Mouse (Mus musculus): ENCODE measurements at regions not wholly inside any gene's neighbourhood (a gene's known extent, or its start where the extent isn't known, plus 50 kb on each side); places are given as distances from the start of the nearest gene placed in this dataset.

GRCm38 (mm10) chr5:100309807-100310165 is 106.2 kb downstream of the Sec31a start:
- Histone ChIP-seq H3K27me3 (ENCODE audit: control insufficient read depth, insufficient read depth, low read depth, low read length) (no peaks in the 10 kb centered on the region), H3K4me1 (ENCODE audit: control insufficient read depth, low read depth, low read length) (no peaks in the 10 kb centered on the region), H3K9ac (ENCODE audit: low read depth, low read length) (no peak overlapping the region), H3K4me3 (ENCODE audit: low read depth, low read length) (no peak overlapping the region), H3K36me3 (ENCODE audit: control insufficient read depth, insufficient read depth) (no peaks in the 10 kb centered on the region), H3K9me3 (replicated peaks; ENCODE audit: control insufficient read depth, low read length) (no peaks in the 10 kb centered on the region), H3K4me2 (ENCODE audit: low read depth, low read length) (no peak overlapping the region), H3K27ac (ENCODE audit: low read length) (no peak overlapping the region)
- WGBS (ENCODE audit: insufficient replicate concordance), result 65% methylated on average over 2 of the region's 2 CpGs
- ATAC-seq (ENCODE audit: low read depth), result no peak

GRCm38 (mm10) chr5:100309071-100309806 is 106.8 kb downstream of the Sec31a start:
- Histone ChIP-seq H3K27me3 (ENCODE audit: control insufficient read depth, insufficient read depth, low read depth, low read length) (no peaks in the 10 kb centered on the region), H3K9ac (ENCODE audit: low read depth, low read length) (no peak overlapping the region), H3K4me1 (ENCODE audit: control insufficient read depth, low read depth, low read length) (no peaks in the 10 kb centered on the region), H3K9me3 (replicated peaks; ENCODE audit: control insufficient read depth, low read length) (no peaks in the 10 kb centered on the region), H3K27ac (ENCODE audit: low read length) (no peak overlapping the region), H3K4me2 (ENCODE audit: low read depth, low read length) (no peak overlapping the region), H3K36me3 (ENCODE audit: control insufficient read depth, insufficient read depth) (no peaks in the 10 kb centered on the region), H3K4me3 (ENCODE audit: low read depth, low read length) (no peak overlapping the region)
- ATAC-seq (ENCODE audit: low read depth), result no peak
- WGBS (ENCODE audit: insufficient replicate concordance), result 65% methylated on average over 17 of the region's 17 CpGs

GRCm38 (mm10) chr5:100304403-100304802 is 111.6 kb downstream of the Sec31a start:
- no peaks in the 10 kb centered on the region for H3K9me3 ChIP-seq (replicated peaks; ENCODE audit: control insufficient read depth, low read length)
- no peak overlapping the region for H3K9ac ChIP-seq (ENCODE audit: low read depth, low read length)
- H3K4me1 ChIP-seq (ENCODE audit: control insufficient read depth, low read depth, low read length), result no peaks in the 10 kb centered on the region
- no peaks in the 10 kb centered on the region for H3K36me3 ChIP-seq (ENCODE audit: control insufficient read depth, insufficient read depth)
- H3K27me3 ChIP-seq (ENCODE audit: control insufficient read depth, insufficient read depth, low read depth, low read length), result no peaks in the 10 kb centered on the region
- H3K4me2 ChIP-seq (ENCODE audit: low read depth, low read length), result no peak overlapping the region
- 37% methylated on average over 3 of the region's 3 CpGs for WGBS (ENCODE audit: insufficient replicate concordance)
- ATAC-seq (ENCODE audit: low read depth), result no peak
- H3K27ac ChIP-seq (ENCODE audit: low read length), result no peak overlapping the region
- H3K4me3 ChIP-seq (ENCODE audit: low read depth, low read length), result no peak overlapping the region

GRCm38 (mm10) chr5:100302068-100302775 is 113.8 kb downstream of the Sec31a start:
- H3K4me2 ChIP-seq (ENCODE audit: low read depth, low read length), result no peak overlapping the region
- H3K27me3 ChIP-seq (ENCODE audit: control insufficient read depth, insufficient read depth, low read depth, low read length), result no peaks in the 10 kb centered on the region
- no peak overlapping the region for H3K9ac ChIP-seq (ENCODE audit: low read depth, low read length)
- H3K4me1 ChIP-seq (ENCODE audit: control insufficient read depth, low read depth, low read length), result no peaks in the 10 kb centered on the region
- no peak overlapping the region for H3K27ac ChIP-seq (ENCODE audit: low read length)
- H3K9me3 ChIP-seq (replicated peaks; ENCODE audit: control insufficient read depth, low read length), result no peaks in the 10 kb centered on the region
- no peak for ATAC-seq (ENCODE audit: low read depth)
- H3K36me3 ChIP-seq (ENCODE audit: control insufficient read depth, insufficient read depth), result no peaks in the 10 kb centered on the region
- WGBS (ENCODE audit: insufficient replicate concordance), result 65% methylated on average over 17 of the region's 17 CpGs
- H3K4me3 ChIP-seq (ENCODE audit: low read depth, low read length), result no peak overlapping the region

GRCm38 (mm10) chr5:100299141-100299540 is 116.9 kb downstream of the Sec31a start:
- 71% methylated on average over 4 of the region's 4 CpGs for WGBS (ENCODE audit: insufficient replicate concordance)

GRCm38 (mm10) chr5:100294189-100294588 is 121.8 kb downstream of the Sec31a start:
- H3K27me3 ChIP-seq (ENCODE audit: control insufficient read depth, insufficient read depth, low read depth, low read length), result no peaks in the 10 kb centered on the region
- ATAC-seq (ENCODE audit: low read depth), result no peak
- H3K4me3 ChIP-seq (ENCODE audit: low read depth, low read length), result no peak overlapping the region
- WGBS (ENCODE audit: insufficient replicate concordance), result 63% methylated on average over 7 of the region's 7 CpGs
- H3K4me2 ChIP-seq (ENCODE audit: low read depth, low read length), result no peak overlapping the region
- no peak overlapping the region for H3K9ac ChIP-seq (ENCODE audit: low read depth, low read length)
- no peak overlapping the region for H3K27ac ChIP-seq (ENCODE audit: low read length)
- H3K36me3 ChIP-seq (ENCODE audit: control insufficient read depth, insufficient read depth), result no peaks in the 10 kb centered on the region
- H3K4me1 ChIP-seq (ENCODE audit: control insufficient read depth, low read depth, low read length), result no peaks in the 10 kb centered on the region
- no peaks in the 10 kb centered on the region for H3K9me3 ChIP-seq (replicated peaks; ENCODE audit: control insufficient read depth, low read length)

More at GRCm38 (mm10) chr5:100299141-100299540, 116.9 kb downstream of the Sec31a start:
- no peaks in the 10 kb centered on the region for H3K9me3 ChIP-seq (replicated peaks; ENCODE audit: control insufficient read depth, low read length)
- no peaks in the 10 kb centered on the region for H3K36me3 ChIP-seq (ENCODE audit: control insufficient read depth, insufficient read depth)
- no peaks in the 10 kb centered on the region for H3K4me1 ChIP-seq (ENCODE audit: control insufficient read depth, low read depth, low read length)
- no peak overlapping the region for H3K27ac ChIP-seq (ENCODE audit: low read length)
- no peak overlapping the region for H3K9ac ChIP-seq (ENCODE audit: low read depth, low read length)
- no peak overlapping the region for H3K4me2 ChIP-seq (ENCODE audit: low read depth, low read length)
- ATAC-seq (ENCODE audit: low read depth), result no peak
- H3K4me3 ChIP-seq (ENCODE audit: low read depth, low read length), result no peak overlapping the region
- no peaks in the 10 kb centered on the region for H3K27me3 ChIP-seq (ENCODE audit: control insufficient read depth, insufficient read depth, low read depth, low read length)

GRCm38 (mm10) chr5:100280215-100280614 is 120.6 kb upstream of the Tmem150c start:
- H3K4me2 ChIP-seq (ENCODE audit: low read depth, low read length), result no peak overlapping the region
- no peak overlapping the region for H3K4me3 ChIP-seq (ENCODE audit: low read depth, low read length)
- 69% methylated on average over 4 of the region's 4 CpGs for WGBS (ENCODE audit: insufficient replicate concordance)
- no peak overlapping the region for H3K9ac ChIP-seq (ENCODE audit: low read depth, low read length)
- ATAC-seq (ENCODE audit: low read depth), result no peak
- no peaks in the 10 kb centered on the region for H3K4me1 ChIP-seq (ENCODE audit: control insufficient read depth, low read depth, low read length)
- H3K36me3 ChIP-seq (ENCODE audit: control insufficient read depth, insufficient read depth), result no peaks in the 10 kb centered on the region
- H3K9me3 ChIP-seq (replicated peaks; ENCODE audit: control insufficient read depth, low read length), result no peaks in the 10 kb centered on the region
- H3K27ac ChIP-seq (ENCODE audit: low read length), result no peak overlapping the region
- no peaks in the 10 kb centered on the region for H3K27me3 ChIP-seq (ENCODE audit: control insufficient read depth, insufficient read depth, low read depth, low read length)

GRCm38 (mm10) chr5:100279474-100279873 is 119.9 kb upstream of the Tmem150c start:
- H3K4me1 ChIP-seq (ENCODE audit: control insufficient read depth, low read depth, low read length), result no peaks in the 10 kb centered on the region
- no peak overlapping the region for H3K4me2 ChIP-seq (ENCODE audit: low read depth, low read length)
- H3K27ac ChIP-seq (ENCODE audit: low read length), result no peak overlapping the region
- no peak overlapping the region for H3K9ac ChIP-seq (ENCODE audit: low read depth, low read length)
- H3K9me3 ChIP-seq (replicated peaks; ENCODE audit: control insufficient read depth, low read length), result no peaks in the 10 kb centered on the region
- H3K27me3 ChIP-seq (ENCODE audit: control insufficient read depth, insufficient read depth, low read depth, low read length), result no peaks in the 10 kb centered on the region
- no peak overlapping the region for H3K4me3 ChIP-seq (ENCODE audit: low read depth, low read length)
- H3K36me3 ChIP-seq (ENCODE audit: control insufficient read depth, insufficient read depth), result no peaks in the 10 kb centered on the region
- WGBS (ENCODE audit: insufficient replicate concordance), result 68% methylated on average over 8 of the region's 8 CpGs
- no peak for ATAC-seq (ENCODE audit: low read depth)

GRCm38 (mm10) chr5:100274674-100275073 is 115.1 kb upstream of the Tmem150c start:
- no peak overlapping the region for H3K4me2 ChIP-seq (ENCODE audit: low read depth, low read length)
- no peaks in the 10 kb centered on the region for H3K4me1 ChIP-seq (ENCODE audit: control insufficient read depth, low read depth, low read length)
- WGBS (ENCODE audit: insufficient replicate concordance), result 51% methylated on average over 4 of the region's 4 CpGs
- no peak for ATAC-seq (ENCODE audit: low read depth)
- H3K9me3 ChIP-seq (replicated peaks; ENCODE audit: control insufficient read depth, low read length), result no peaks in the 10 kb centered on the region; the same call in none of the 2 replicates
- H3K9ac ChIP-seq (ENCODE audit: low read depth, low read length), result no peak overlapping the region
- H3K36me3 ChIP-seq (ENCODE audit: control insufficient read depth, insufficient read depth), result no peaks in the 10 kb centered on the region
- H3K27me3 ChIP-seq (ENCODE audit: control insufficient read depth, insufficient read depth, low read depth, low read length), result no peaks in the 10 kb centered on the region
- H3K4me3 ChIP-seq (ENCODE audit: low read depth, low read length), result no peak overlapping the region
- no peak overlapping the region for H3K27ac ChIP-seq (ENCODE audit: low read length)

Data from liver, embryonic 16.5 days (tissue).